23 mouse cellular contexts compared by ENCODE assay signal in the genomic region with DNA sequence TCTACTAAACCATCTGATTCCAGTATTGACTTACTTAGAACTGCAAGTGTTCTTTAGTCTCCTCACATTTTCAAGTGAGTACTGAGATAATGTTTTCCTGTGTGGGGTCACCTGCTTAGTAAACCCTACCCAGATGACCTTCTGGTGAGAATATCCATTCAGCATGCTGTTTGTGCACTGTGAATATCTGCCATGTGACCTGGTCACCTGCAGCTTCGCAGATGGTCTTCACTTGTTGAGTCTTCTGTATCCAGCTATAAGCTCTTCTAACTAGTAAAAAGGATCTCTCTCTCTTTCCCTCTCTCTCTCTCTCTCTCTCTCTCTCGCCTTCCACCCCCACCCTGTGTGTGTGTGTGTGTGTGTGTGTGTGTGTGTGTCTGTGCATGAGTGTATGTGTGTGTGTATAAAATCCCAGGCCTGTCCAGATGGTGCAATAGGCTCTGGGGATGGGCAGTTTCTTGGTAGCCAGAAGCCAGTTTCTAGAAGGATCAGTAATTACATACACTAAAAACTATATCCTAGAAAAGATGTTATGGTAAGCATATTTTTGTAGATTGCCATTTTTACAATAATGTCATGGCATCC.
DNase-seq lines count a peak whose midpoint lies in the region; ATAC-seq and TF ChIP-seq lines count a peak whose summit lies in the region.
"Had no signal": no experiment of that assay in that cellular context is flagged by ENCODE, and none has a peak within 500 bp of the region (broad histone marks: within the 10 kb centered on the region; RNA-seq: fewer than 3 reads in every experiment).

No protein-coding gene starts in this region.

- no peaks in the 10 kb centered on the region for H3K9me3 ChIP-seq in hindbrain, embryonic 16.5 days (ENCODE audit: control insufficient read depth, low read length)
- no peaks in the 10 kb centered on the region for H3K9me3 ChIP-seq in hindbrain, embryonic 13.5 days
- no peaks in the 10 kb centered on the region for H3K9me3 ChIP-seq in stomach, postnatal 0 days (ENCODE audit: control insufficient read depth, low read length)
- H3K9me3 ChIP-seq: forebrain, embryonic 10.5 days; forebrain, embryonic 13.5 days; heart, embryonic 13.5 days; intestine, embryonic 15.5 days; kidney, embryonic 15.5 days had no signal

- 89% methylated on average over 2 of the region's 2 CpGs for WGBS in hindbrain, embryonic 16.5 days
- WGBS in hindbrain, embryonic 13.5 days = 89% methylated on average over 2 of the region's 2 CpGs
- 91% methylated on average over 2 of the region's 2 CpGs for WGBS in stomach, postnatal 0 days

- no peak for TF ChIP-seq EP300 in stomach, postnatal 0 days (optimal IDR thresholded peaks at IDR 0.05)

- no peak overlapping the region for H3K9ac ChIP-seq in hindbrain, embryonic 16.5 days (ENCODE audit: low read depth, low read length)
- no peak overlapping the region for H3K9ac ChIP-seq in hindbrain, embryonic 13.5 days
- H3K9ac ChIP-seq in stomach, postnatal 0 days (ENCODE audit: low read length) = no peak overlapping the region
- H3K9ac ChIP-seq: forebrain, embryonic 13.5 days; heart, embryonic 13.5 days; hindbrain, embryonic 14.5 days; intestine, embryonic 15.5 days; kidney, embryonic 15.5 days had no signal

- no peak overlapping the region for H3K27ac ChIP-seq in hindbrain, embryonic 16.5 days (ENCODE audit: low read depth, low read length)
- H3K27ac ChIP-seq in hindbrain, embryonic 13.5 days = no peak overlapping the region
- no peak overlapping the region for H3K27ac ChIP-seq in stomach, postnatal 0 days (replicated peaks)
- H3K27ac ChIP-seq: forebrain, embryonic 10.5 days; forebrain, embryonic 13.5 days; heart, embryonic 13.5 days; hindbrain, embryonic 14.5 days; intestine, embryonic 15.5 days; kidney, embryonic 15.5 days had no signal

- H3K4me1 ChIP-seq in hindbrain, embryonic 16.5 days (ENCODE audit: control insufficient read depth, insufficient read depth, low read depth, low read length) = peaks cover 2% of the 10 kb centered on the region; the same call in 1 of the 2 replicates
- H3K4me1 ChIP-seq in hindbrain, embryonic 13.5 days (replicated peaks) = 0 out of 2 replicates have a peak, but pooled peaks cover 2% of the 10 kb centered on the region
- peaks cover 2% of the 10 kb centered on the region; the same call in 1 of the 2 replicates for H3K4me1 ChIP-seq in stomach, postnatal 0 days (replicated peaks; ENCODE audit: control insufficient read depth, insufficient read depth)
- H3K4me1 ChIP-seq: forebrain, embryonic 13.5 days had no signal

- no peaks in the 10 kb centered on the region for H3K36me3 ChIP-seq in hindbrain, embryonic 16.5 days (ENCODE audit: control insufficient read depth, insufficient read depth, low read length)
- H3K36me3 ChIP-seq in hindbrain, embryonic 13.5 days = no peaks in the 10 kb centered on the region
- no peaks in the 10 kb centered on the region for H3K36me3 ChIP-seq in stomach, postnatal 0 days (ENCODE audit: control insufficient read depth, insufficient read depth, low read length)
- H3K36me3 ChIP-seq: heart, embryonic 13.5 days; intestine, embryonic 15.5 days had no signal

- TF ChIP-seq CTCF in stomach, postnatal 0 days (IDR thresholded peaks at IDR 0.05; ENCODE audit: low read depth) = no peak

- 0 out of 2 replicates have a peak, but pooled peaks have one; percentile 42 for ATAC-seq in hindbrain, embryonic 16.5 days
- no peak for ATAC-seq in hindbrain, embryonic 13.5 days (ENCODE audit: low FRiP score)
- ATAC-seq in stomach, postnatal 0 days (ENCODE audit: low FRiP score, low TSS enrichment) = no peak
- ATAC-seq: CD4-positive, CD25-positive, alpha-beta regulatory T cell, adult 4 months; forebrain, embryonic 13.5 days; forebrain, embryonic 16.5 days; intestine, embryonic 15.5 days had no signal

- no peaks in the 10 kb centered on the region for H3K27me3 ChIP-seq in hindbrain, embryonic 16.5 days (replicated peaks; ENCODE audit: control insufficient read depth, insufficient read depth, low read length)
- H3K27me3 ChIP-seq in hindbrain, embryonic 13.5 days = no peaks in the 10 kb centered on the region
- H3K27me3 ChIP-seq in stomach, postnatal 0 days (ENCODE audit: control insufficient read depth, insufficient read depth, low read length) = no peaks in the 10 kb centered on the region
- H3K27me3 ChIP-seq: forebrain, embryonic 13.5 days; heart, embryonic 13.5 days; intestine, embryonic 15.5 days; kidney, embryonic 15.5 days had no signal

- no peak overlapping the region for H3K4me3 ChIP-seq in hindbrain, embryonic 16.5 days (ENCODE audit: low read length)
- no peak overlapping the region for H3K4me3 ChIP-seq in hindbrain, embryonic 13.5 days
- no peak overlapping the region for H3K4me3 ChIP-seq in stomach, postnatal 0 days (ENCODE audit: low read depth, low read length)
- H3K4me3 ChIP-seq: forebrain, embryonic 10.5 days; forebrain, embryonic 13.5 days; heart, embryonic 13.5 days; intestine, embryonic 15.5 days; kidney, embryonic 15.5 days had no signal

- no peak overlapping the region for H3K4me2 ChIP-seq in hindbrain, embryonic 16.5 days (ENCODE audit: low read length)
- H3K4me2 ChIP-seq in hindbrain, embryonic 13.5 days = no peak overlapping the region
- H3K4me2 ChIP-seq in stomach, postnatal 0 days (replicated peaks; ENCODE audit: low read depth) = no peak overlapping the region
- H3K4me2 ChIP-seq: forebrain, embryonic 13.5 days; heart, embryonic 13.5 days; hindbrain, embryonic 14.5 days; intestine, embryonic 15.5 days; kidney, embryonic 15.5 days had no signal

- DNase-seq in cerebellum, postnatal 10 days = peak; percentile 34 to 44
- DNase-seq in cerebellum, adult 8-10 months = no peak
- DNase-seq in cerebellum, postnatal 36 days = peak; percentile 32 to 34
- DNase-seq in cerebellum, adult 18-20 months = no peak
- DNase-seq in stomach, postnatal 0 days (ENCODE audit: low spot score) = peak; percentile 10
- no peak for DNase-seq in adrenal gland, adult 18-20 months (ENCODE audit: low spot score in 2 of 2)
- DNase-seq: adrenal gland, adult 8-10 months; adrenal gland, postnatal 25 days; gastrocnemius, postnatal 10 days; gastrocnemius, postnatal 36 days; heart, postnatal 14 days; kidney, adult 11 months; kidney, adult 8-10 months had no signal

Comparison
In these comparisons a context has a peak if more than half of its experiments do, and no peak if none do; other contexts are left out.
1. DNase-seq: peak in cerebellum, postnatal 10 days (2 of 2), cerebellum, postnatal 36 days (2 of 2) and stomach, postnatal 0 days (single experiment); none in cerebellum, adult 8-10 months (single experiment), cerebellum, adult 18-20 months (0 of 2) and adrenal gland, adult 18-20 months (0 of 2).